In the genomic region with DNA sequence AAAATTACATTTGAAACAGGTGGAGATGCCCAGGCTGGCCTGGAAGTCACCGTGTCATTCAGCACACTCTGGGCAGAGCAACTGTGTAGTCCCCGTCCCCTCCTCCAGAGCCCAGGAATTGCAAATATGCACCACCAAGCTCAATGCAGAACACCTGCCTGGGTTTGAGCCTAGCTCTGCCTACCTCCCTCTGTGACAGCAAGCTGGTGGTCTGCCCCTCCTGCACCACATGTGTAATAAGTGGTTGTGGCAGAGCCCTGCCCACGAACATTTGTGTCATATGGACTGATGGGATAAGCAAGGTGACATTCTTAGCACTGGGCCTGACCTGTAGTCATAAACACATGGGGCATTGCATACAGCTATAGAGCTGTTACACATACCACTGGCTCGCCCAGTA, we compare ENCODE assay signal across 17 mouse cellular contexts.
"Had no signal": no experiment of that assay in that cellular context is flagged by ENCODE, and none has a peak within 500 bp of the region (broad histone marks: within the 10 kb centered on the region; RNA-seq: fewer than 3 reads in every experiment).

No protein-coding gene starts in this region.

- H3K9ac ChIP-seq: liver, embryonic 13.5 days; liver, postnatal 0 days; lung, embryonic 15.5 days; midbrain, embryonic 12.5 days; neural tube, embryonic 15.5 days had no signal

- H3K4me3 ChIP-seq: liver, embryonic 13.5 days; lung, embryonic 15.5 days; megakaryocyte, embryonic 14.5 days; midbrain, embryonic 12.5 days; neural tube, embryonic 15.5 days had no signal

- H3K27ac ChIP-seq: liver, embryonic 13.5 days; lung, embryonic 15.5 days; macrophage; midbrain, embryonic 12.5 days; neural tube, embryonic 15.5 days had no signal

- H3K4me1 ChIP-seq: liver, embryonic 13.5 days; midbrain, embryonic 12.5 days had no signal

- H3K27me3 ChIP-seq: liver, embryonic 13.5 days; lung, embryonic 15.5 days; midbrain, embryonic 12.5 days; neural tube, embryonic 15.5 days had no signal

- H3K9me3 ChIP-seq: liver, embryonic 13.5 days; lung, embryonic 15.5 days; neural tube, embryonic 15.5 days had no signal

- DNase-seq: kidney, adult 11 months; kidney, adult 9 months; kidney, postnatal 25 days; layer of hippocampus, adult 9-11 months; layer of hippocampus, postnatal 36 days; liver; liver, embryonic 13.5 days; liver, postnatal 0 days; lung, postnatal 14 days; right cerebral cortex, adult 18-20 months; right cerebral cortex, postnatal 4 days; spleen, adult 18-20 months had no signal

- H3K4me2 ChIP-seq: liver, embryonic 13.5 days; lung, embryonic 15.5 days; midbrain, embryonic 12.5 days; neural tube, embryonic 15.5 days had no signal

- ATAC-seq: liver, postnatal 0 days had no signal
